Mouse (Mus musculus): ENCODE measurements around the gene Gli2.

Gli2 gene

GRCm38 (mm10) chr1:118789871-118790270, 263.5 kb downstream of the Gli2 start:
- DNase-seq, result no peak

- no peak for DNase-seq
These were observed 264.0 kb downstream of the Gli2 start for GRCm38 (mm10) chr1:118789468-118789867.

- DNase-seq, result no peak
These were observed 264.6 kb downstream of the Gli2 start for GRCm38 (mm10) chr1:118788813-118789212.

GRCm38 (mm10) chr1:118787486-118787885, 265.9 kb downstream of the Gli2 start:
- DNase-seq, result no peak

Data from retina, postnatal 1 day (tissue).